Mouse (Mus musculus) layer of hippocampus, postnatal 36 days (tissue): ENCODE results near the gene Babam2. TPM values are rescaled to one million over a fixed set of nuclear protein-coding genes. Genes with fewer than 3 reads are reported as not detected.

ENCODE experiments used
- DNase-seq, 2 experiments: peaks; one replicate each; pipeline ENCODE4 v3.0.0; 2022
- total RNA-seq, 2 experiments: library from RNA; stranded (reverse); gene quantifications; 2 replicates each; pipeline ENCODE4 v1.2.3; 2021

Gene Babam2
- total RNA-seq, 2 experiments from 2014 or later, result 38.2 to 50.1 TPM

DNA sequence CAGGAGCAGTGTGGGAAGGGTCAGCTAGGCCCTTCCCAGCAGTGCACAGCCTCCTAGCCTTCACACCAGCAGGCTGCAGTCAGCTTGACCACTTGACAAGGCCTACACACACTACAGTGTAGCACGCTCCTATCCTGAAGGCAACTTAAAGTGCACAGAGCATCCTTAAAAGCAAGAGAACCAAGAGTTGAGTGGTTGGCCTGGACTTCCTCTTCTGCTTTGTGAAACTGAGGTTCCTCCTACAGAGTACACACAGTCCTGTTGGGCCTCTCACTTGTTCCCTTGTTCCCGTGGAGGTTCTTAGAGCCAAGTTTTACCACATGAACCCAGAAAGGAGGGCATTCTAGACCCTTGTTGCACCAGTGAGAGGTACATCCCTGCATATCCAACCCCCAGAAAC, 388.1 kb downstream of the Babam2 start:
- DNase-seq, result no peak

DNA sequence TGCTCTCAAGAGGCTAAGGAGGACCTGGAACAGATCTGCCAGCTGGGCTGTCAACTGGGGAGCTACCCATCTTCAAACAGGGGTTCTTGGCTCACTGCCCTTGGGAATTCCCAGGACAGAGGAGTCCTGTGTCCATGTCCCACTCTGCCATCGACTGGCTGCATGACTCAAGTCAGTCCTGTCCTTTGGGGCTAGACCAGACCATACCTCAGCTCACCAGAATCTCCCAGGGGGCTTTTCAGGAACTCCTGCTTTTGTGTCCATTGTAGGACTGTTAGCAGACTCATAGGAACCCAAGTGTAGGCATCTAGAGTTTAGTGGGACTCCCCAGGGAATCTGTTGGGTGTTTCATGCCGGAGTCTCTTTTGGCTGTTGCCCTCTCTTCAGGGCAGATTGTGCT, 388.5 kb downstream of the Babam2 start:
- DNase-seq, result no peak

DNA sequence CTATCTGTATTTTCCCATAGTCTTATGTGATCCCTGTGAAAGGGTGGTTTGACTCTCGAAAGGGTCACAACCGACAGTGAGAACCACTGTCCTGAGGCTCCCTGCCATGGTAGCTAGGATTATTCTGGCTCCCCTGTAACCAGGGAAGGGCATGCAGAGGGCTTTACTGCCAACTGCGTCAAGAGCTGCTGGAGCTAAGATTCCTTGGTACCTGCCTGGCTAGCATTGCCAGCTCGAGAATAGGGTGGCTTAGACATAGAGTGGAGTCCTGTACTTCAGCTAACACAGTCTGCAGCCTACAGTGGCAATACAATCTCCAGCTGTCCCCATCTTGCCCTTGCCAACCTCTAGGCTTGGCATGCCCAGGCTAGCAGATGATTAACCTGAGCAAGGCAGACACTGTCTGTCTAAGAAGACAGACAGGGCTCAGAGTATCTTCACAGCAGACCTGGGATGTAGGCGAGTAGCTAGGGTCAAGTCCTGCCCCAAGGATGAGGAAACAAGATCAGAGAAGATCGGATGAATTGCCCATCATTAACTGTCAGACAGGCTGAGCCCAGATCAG, 389.1 kb downstream of the Babam2 start:
- no peak for DNase-seq

DNA sequence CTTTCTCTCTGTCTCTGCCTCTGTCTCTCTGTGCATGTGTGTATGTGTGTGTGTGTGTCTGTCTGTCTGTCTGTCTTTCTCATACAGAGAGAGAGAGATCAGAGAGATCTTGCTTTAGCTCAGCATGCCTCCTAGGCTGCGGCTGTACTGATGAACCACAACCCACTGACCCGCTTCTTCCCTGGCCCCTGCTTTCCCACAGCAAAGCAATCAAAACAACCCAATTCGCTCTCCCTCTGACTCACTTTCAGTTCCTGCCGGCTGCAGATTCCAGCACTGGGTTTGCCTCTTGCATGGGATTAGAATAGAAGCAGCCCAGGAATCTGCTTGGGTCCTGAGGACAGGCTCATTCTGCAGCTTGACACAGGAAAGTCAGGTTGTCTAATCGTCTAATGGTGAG, 392.0 kb downstream of the Babam2 start:
- no peak for DNase-seq

DNA sequence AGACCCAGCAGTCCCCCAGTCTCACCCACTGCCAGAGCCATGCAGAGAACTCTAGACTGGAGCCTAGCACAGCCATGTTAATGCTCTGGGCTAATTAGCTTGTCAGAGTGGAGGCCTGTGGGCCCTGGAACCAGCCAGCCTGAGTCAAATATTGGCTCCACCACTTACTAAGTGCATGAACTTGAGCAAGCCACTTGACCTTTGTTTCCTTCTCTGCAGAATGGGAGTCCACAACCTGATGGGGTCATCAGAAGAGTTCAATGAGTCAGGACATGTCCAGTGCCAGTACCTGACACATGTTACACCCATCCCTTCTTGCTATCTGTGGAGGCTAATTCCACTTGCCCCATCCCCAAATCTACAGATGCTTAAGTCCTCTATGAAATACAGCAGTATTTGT, 394.8 kb downstream of the Babam2 start:
- no peak for DNase-seq

DNA sequence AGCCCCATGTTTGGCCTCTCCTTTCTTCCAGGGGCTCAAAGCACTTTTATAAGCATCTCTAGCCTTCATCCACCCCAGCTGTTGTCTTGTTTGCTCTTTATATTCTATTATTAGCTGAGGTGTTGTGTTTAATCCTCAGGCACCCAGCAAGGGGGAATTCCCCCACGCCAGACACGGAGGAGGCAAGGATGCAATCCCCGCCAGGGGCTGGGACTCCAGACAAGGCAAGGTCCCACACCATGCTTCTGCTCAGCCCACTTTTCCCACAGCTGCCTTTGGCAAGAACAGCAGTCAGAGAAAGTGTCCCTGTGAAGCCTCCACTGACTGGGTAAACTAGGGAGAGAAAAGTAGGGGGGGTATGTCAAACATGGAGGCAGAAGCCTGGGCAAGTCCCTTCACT, 401.2 kb downstream of the Babam2 start:
- DNase-seq, result no peak

DNA sequence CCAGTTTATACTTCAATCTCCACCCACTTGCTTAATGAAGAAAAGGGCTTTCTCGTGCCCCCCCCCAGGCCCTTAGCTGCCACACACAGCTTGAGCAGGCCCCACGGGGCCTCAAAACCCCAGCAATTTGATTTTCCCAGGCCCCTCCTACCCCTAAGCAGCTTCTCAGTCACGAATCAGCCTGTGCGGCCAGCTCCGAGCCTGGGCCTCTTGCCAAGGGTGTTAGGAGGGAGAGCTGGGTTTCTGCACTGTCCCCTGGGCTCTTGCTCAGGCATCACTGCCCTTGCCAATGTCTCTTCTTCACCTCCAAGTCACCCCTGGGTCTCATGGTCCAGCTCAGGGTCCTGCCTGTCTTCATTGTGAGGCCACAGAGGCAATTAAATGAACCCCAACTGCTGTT, 405.0 kb downstream of the Babam2 start:
- DNase-seq, result peak; percentile 7 to 18

DNA sequence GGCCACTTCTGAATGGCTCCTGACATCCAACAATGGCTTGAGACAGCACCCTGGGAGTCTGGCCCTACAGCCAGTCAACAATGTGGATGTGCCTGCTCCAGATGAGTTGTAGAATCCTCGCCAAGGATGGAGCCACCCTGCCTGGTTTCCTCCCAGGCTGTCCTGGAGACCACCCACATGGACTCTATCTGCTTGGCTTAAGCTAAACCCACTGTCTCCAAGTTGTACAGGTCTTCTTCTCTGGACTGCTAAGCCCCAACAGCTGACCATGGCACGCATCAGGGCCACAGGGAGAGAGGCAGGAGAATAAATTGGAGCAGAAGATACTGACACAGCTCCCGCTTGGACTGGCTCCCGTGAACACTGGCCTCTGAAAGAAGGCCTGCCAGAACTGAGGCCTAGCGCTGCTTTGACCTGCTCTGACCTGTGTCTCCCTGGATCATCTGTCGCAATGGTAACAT, 405.5 kb downstream of the Babam2 start:
- no peak for DNase-seq

DNA sequence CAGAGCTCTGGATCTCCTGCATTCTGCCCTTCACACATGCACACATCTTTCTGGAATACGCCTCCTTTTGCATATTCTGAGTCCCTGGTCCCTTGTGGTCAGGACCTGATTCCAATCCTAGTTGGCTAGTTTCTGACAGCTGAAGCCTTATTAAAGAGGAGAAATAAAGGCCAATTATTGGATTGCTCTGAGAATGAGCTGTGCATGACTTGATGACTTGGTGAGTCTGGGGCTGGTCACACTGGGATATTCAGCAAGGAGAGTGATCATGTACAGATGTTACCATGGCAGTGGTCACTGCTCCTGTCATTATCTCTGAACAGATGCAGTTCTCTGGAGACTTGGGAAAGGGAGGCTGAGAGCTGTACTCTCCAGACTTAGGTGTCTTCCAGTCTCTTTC, 406.1 kb downstream of the Babam2 start:
- no peak for DNase-seq

DNA sequence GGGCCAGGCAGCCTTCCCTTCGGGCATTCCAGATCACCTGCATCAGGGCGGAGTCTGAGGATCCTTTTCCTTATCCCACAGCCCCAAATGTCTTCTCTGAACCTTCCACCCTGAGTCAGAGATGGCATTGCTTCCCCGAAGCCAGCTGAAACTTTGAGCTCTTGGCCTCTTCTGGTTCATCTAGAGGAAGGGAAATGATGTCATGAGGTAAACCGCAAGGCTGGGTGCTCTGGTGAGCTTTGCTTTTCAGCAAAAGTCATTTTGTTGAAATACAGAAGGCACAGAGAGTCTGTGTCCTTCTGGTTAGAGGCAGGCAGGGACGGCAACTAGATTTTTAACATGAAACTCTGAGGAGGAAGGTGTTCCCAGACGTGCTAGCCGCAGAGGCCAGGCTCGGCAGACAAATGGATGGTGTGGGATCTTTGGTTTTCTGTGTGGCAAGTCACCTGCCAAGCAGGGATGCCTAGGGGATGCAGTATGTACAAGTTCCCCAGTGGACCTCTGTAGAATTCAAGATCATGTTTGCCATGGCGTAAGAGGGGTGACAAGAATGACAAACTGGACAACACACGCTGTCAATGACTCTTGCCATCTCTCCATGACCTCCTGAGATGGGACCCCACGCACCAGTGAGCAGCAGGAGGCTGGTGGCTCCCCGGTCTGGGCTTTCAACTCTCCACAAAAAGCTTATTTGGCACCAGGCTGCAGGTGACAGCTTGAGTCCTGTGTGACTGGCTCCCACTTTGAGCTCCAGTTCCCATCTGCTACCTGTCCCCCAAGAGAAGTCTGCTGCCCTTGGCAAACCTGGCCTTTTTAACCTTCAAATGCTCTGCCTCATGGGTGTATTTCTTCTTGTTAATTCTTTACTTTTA, 406.9 kb downstream of the Babam2 start:
- DNase-seq, result no peak

DNA sequence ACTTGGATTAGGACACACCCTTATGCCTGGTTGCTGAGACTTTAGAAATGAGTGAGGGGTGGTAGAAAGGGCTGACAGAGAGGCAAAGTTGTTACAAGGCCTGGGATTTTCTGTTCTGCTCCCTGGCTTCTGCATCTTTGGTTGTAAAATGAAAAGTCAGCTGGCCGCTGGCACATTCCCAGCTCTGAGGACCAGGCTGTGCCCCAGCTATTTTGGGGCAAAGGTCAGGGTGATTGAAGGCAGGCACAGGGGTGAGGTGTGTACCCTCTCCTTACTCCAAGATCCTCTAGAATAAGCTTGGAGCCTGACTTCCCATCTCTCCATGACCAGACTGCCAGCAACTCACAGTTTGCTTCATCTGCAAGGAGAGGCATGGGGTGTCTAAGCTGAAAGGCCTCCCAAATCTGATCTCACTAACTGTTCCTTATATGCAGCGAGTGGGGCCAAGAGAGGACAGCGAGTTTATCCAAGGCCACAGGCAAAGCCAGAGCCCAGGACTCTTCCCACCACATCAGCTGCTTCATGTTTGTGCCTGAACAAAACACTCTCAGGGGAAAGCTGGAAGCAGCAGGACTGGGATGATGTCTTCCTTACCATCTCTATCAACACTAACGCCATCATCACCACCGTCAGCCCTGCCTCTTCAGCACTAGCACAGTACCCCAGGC, 409.1 kb downstream of the Babam2 start:
- DNase-seq, result no peak

DNA sequence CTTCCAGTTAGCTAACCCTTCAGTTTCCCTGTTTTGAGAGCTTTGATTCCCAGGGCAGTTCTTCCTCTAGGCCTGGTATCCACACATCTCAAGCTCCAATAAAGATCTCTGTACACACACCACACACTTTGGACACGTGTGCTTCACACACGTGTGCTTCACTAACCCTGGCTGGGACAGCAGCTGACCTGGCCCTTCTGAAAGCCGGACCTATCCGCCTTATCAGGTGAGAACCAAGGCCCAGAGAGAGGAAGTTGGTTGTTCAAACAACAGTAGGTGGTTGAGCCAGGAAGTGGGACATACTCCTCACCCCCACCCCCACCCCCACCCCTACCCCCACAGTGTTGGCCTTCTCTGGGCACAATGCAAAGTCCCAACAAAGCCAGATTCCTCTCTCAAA, 413.2 kb downstream of the Babam2 start:
- DNase-seq, result no peak

DNA sequence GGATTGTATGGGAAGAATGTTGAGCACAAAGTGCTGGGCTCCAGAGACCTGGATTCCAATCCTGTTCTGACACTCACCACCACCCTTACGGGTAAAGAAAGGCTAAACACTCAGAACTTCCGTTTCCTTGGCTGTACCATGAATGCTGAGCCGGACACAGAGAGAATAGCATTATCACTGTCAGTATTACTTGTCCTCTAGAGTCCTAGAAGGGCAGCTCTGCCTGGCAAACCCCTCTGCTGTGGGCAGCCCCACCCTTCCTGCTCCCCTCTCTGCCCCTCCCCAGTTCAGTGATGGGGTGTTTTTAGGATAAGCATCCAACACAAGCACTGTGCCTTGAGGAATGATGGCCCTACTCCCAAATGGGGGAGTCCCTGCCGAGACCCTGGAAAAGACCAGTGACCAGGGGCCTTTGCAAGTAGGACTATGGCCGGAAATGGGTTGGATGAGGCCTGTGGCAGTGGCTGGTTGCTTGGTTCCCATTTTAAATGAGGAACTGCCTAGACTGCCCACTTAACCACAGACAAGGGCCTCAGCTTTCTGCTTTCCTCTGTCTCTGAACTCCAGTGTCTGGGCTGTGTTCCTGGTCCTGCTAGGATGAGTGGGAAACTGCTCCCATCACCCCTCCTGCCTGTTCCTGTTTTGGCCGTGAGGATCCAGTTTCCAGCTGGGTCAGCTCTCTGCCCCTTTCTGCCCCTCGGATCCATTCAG, 414.9 kb downstream of the Babam2 start:
- DNase-seq, result no peak

DNA sequence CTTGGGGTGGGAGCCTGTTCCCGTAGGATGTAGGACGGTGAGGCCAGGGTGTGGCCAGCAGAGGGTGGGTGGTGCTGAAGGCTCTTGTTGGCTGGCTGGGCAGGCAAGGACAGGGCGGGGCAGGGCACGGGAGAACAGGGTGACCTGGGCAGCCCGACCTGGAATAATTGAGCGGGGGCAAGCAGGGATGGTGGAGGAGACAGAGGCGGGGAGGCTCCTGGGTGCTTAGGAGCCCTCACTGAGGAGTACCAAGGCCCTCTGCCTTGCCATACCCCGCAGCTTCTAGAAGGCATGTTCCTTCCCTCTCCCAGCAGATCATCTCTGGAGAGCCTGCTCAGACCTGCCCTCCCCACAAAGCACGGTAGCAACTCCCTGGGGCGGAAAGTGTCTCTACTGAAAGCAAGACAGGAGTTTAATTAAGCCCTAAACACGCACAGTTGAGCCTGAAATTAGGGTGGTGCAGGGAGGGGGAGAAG, 423.5 kb downstream of the Babam2 start:
- DNase-seq, result no peak

DNA sequence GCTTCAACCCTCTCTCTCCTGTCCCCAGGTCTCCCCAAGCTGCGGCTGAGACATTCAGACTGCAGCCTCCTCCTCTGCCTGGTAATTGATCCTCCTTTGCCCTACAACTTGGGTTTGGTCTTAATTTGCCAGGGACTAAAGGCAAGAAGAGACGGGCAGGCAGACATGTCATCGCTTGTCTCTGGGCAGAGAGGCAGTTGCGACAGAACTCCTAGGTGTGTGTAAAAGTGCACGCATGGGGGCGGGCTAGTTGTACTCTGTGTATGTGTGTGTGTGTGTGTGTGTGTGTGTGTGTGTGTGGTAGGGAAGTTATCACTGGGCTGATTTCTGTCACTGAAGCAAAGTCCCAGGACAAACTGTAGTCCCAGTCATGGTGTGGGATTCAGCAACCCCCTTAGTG, 424.5 kb downstream of the Babam2 start:
- no peak for DNase-seq

DNA sequence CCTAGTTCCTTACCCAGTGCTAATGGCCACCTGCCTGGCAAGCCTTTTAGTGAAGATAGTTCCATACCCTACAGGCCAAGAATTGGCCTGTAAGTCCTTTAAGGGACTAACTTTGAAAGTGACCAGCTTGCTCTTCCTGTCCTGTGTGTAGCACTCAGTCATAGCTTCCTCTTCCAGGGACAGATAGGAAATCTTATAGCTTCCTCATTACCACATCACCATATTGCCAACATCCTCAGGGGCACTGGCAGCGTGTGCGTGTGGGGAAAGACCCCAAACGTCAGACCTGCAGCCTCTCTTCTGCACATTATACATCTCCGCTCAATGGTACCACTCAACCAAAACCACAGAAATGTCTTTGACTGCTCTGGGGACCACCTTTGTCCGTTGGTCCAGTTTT, 424.9 kb downstream of the Babam2 start:
- no peak for DNase-seq

DNA sequence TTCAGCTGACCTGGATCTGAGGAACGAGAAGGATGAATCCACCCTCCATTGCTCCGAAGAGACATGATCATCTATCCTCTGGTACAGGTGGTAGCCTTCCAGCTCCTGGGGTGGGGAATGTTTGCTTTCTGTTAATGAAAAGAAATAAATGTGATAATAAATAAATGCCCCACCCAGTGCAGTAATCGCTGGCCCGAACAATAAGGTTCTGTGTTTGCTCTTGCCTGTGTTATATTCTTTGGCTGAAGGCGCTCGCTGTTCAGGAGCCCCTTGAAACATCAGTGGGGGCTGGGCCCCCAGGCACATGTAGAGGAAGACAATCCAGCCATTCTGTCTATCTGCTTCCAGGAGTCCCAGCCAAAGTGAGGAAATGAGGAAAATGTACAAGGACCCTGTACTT, 427.5 kb downstream of the Babam2 start:
- DNase-seq, result no peak

DNA sequence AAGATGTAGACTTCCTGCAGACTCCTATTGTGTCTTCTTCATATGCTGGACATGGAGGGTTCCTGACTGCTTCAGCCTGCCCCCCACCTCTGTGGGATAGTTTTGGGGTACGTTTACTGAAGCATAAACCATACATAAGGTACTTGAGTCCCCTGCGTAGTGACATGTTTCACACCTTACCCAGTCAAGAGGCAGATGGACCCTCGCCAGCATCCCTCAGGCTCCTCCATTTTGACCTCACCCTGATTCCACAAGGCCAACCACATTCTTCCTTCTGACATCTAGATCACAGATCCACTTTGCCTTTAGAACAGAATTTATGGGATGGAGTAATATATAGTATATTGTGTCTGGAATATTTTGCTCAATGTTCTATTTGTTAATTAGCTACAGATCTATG, 429.7 kb downstream of the Babam2 start:
- DNase-seq, result no peak

DNA sequence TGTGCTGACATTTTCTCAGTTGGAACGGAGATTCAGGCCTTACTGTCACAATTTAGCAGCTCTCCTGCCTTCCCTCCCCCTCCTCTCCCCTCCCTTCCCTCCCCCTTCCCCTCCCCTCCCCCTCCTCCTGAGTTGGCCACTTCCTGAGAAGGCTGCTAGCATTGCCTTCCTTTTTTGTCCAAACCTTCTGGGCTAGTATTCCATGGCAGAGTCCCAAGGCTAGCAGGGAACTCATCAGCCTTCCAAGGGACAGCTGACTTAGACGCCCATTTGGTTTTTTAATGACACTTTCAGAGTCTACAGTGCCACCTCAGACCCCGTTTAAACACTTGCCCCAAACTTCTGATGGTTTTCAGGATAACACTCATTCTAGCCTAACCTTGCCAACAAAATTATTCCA, 430.4 kb downstream of the Babam2 start:
- DNase-seq, result no peak

DNA sequence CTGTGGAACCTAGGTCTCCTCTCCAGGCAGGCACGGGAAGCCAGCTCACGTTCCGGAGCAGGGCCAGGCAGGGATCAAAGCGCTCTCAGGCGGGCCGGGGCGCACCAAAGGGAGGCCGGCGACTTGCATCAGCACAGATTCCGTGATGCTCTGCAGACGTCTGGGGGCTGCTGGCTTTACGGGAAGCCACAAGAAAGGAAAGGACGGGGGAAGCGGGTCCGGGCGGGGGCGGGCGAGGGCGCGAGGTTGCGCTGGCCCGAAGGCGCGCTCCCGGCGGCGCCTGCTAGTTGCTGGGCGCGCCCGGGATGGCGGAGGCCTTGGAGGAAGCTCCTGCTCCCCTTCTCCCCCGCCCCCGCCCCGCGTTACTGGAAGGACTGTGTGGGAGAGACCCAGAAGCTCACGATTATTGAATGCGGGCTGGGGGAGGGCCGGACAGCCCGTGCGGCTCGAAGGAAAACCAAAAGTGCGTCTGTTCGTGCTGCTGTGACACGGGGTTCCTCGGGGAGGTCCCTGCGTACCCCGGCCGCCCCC, 435.6 kb downstream of the Babam2 start:
- DNase-seq, result peak; percentile 31 to 37

DNA sequence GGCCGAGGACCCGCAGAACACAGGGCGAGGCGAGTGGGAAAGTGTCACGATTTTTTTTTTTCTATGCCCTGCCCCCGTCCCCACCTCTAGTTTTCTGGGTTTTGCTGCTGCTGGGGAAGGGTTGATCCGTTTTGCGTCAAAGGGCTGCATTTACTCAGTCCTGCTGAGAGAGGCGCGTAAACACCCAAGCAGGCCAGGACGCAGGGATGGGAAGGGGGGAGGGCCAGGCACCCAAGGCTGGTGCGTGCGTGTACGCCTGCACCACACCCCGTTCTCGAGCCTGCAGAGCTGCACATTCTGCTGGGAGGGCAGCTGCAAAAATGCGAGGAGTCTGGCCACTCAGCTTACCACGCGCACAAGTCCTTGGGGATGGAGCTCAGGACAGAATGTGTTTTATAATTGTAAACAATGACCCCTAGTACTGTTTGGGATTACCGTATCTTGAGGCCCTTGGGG, 436.1 kb downstream of the Babam2 start:
- DNase-seq, result peak; percentile 64 to 66

DNA sequence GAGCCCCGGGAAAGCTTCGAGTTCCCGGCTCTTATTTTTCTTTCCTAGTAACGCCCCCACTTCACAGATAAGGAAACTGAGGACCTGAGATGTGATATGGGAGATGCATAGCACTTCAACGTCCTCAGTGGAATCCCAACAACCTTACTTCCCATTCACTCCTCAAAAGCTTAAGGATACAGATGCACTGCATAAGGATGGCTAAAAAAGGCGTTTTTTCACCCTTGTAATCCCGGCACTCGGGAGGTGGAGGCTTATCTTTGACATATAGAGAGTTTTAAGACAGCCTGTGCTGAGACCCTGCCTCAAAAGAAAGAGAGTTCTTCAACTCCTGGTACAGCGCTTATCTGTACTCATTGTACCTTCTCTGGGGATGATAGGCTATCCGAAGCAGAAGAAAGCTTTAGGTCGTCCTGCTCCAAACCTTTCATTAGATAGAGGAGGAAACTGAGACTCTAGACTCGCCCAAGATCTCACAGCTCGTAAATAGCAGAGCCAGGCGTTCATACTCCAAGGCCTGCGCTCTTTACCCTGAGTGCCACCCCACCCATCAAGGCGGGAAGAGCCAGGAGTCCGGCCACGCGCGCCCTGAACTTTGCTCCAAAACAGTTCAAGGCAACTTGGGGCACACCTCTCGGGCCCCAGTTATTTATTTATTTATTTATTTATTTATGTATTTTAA, 436.7 kb downstream of the Babam2 start:
- no peak for DNase-seq
